8 mouse cellular contexts compared by ENCODE assay signal in the genomic region with DNA sequence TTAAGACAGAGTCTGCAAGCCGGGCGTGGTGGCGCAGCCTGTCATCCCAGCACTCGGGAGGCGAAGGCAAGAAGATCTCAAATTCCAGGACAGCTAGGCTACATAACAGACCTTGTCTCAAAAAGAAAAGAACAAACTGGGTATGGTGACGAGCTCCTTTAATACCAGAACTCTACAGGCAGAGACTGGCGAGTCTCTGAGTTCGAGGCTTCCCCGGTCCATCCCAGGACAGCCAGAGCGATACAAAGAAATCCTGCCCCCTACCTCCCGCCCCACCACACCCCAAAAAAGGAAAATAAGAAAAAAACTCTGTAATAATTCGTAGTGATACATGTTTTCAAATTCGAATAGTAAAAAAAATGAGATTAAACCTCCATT. TPM values are rescaled to one million over a fixed set of nuclear protein-coding genes. Genes with fewer than 3 reads are reported as not detected.
DNase-seq lines count a peak whose midpoint lies in the region; ATAC-seq and TF ChIP-seq lines count a peak whose summit lies in the region.

No protein-coding gene starts in this region.

- H3K27me3 ChIP-seq in kidney, embryonic 14.5 days (ENCODE audit: control insufficient read depth, insufficient read depth, low read length), result no peaks in the 10 kb centered on the region
- H3K27me3 ChIP-seq in hindbrain, embryonic 11.5 days (ENCODE audit: control insufficient read depth, insufficient read depth, low read length), result no peaks in the 10 kb centered on the region
- H3K27me3 ChIP-seq in midbrain, embryonic 12.5 days, result no peaks in the 10 kb centered on the region

- H3K9ac ChIP-seq in kidney, embryonic 14.5 days (ENCODE audit: low read depth, low read length), result peak overlapping the region; percentile 83
- H3K9ac ChIP-seq in hindbrain, embryonic 11.5 days (ENCODE audit: low read depth, low read length), result peak overlapping the region; percentile 48
- H3K9ac ChIP-seq in midbrain, embryonic 12.5 days (replicated peaks), result peak overlapping the region; percentile 76

- H3K36me3 ChIP-seq in kidney, embryonic 14.5 days (ENCODE audit: control insufficient read depth, insufficient read depth, low read length), result peaks cover 37% of the 10 kb centered on the region
- peaks cover 5% of the 10 kb centered on the region; the same call in 1 of the 2 replicates for H3K36me3 ChIP-seq in hindbrain, embryonic 11.5 days (ENCODE audit: control insufficient read depth, insufficient read depth, low read length)
- peaks cover 40% of the 10 kb centered on the region for H3K36me3 ChIP-seq in midbrain, embryonic 12.5 days

- H3K9me3 ChIP-seq in kidney, embryonic 14.5 days (ENCODE audit: control insufficient read depth, low read length), result no peaks in the 10 kb centered on the region
- H3K9me3 ChIP-seq in hindbrain, embryonic 11.5 days (ENCODE audit: control insufficient read depth, low read length), result no peaks in the 10 kb centered on the region
- no peaks in the 10 kb centered on the region for H3K9me3 ChIP-seq in midbrain, embryonic 12.5 days

- TF ChIP-seq CTCF in bone marrow, adult 2 months (IDR thresholded peaks at IDR 0.05; ENCODE audit: control insufficient read depth, insufficient read depth, low read length), result no peak

- peaks cover 4% of the 10 kb centered on the region; the same call in 1 of the 2 replicates for H3K4me1 ChIP-seq in kidney, embryonic 14.5 days (ENCODE audit: control insufficient read depth, insufficient read depth, low read length)
- no peaks in the 10 kb centered on the region; the same call in 1 of the 2 replicates for H3K4me1 ChIP-seq in bone marrow, adult 2 months (ENCODE audit: control insufficient read depth, insufficient read depth, low read length)
- no peaks in the 10 kb centered on the region; the same call in 1 of the 2 replicates for H3K4me1 ChIP-seq in hindbrain, embryonic 11.5 days (replicated peaks; ENCODE audit: control insufficient read depth, insufficient read depth, low read length)
- peaks cover 9% of the 10 kb centered on the region; the same call in 1 of the 2 replicates for H3K4me1 ChIP-seq in midbrain, embryonic 12.5 days

- peak; percentile 2; the same call in 1 of the 2 replicates for ATAC-seq in kidney, embryonic 14.5 days (ENCODE audit: low FRiP score, low TSS enrichment)
- ATAC-seq in hindbrain, embryonic 11.5 days (ENCODE audit: low FRiP score), result no peak
- ATAC-seq in midbrain, embryonic 12.5 days (ENCODE audit: low FRiP score, low read depth), result no peak

- no peak for TF ChIP-seq POLR2A in bone marrow, adult 2 months (IDR thresholded peaks at IDR 0.05; ENCODE audit: borderline replicate concordance, control insufficient read depth, low read depth, low read length)

- H3K27ac ChIP-seq in kidney, embryonic 14.5 days (ENCODE audit: low read depth, low read length), result peak overlapping the region; percentile 95
- peak overlapping the region; percentile 94 for H3K27ac ChIP-seq in bone marrow, adult 2 months (ENCODE audit: control insufficient read depth, insufficient read depth, low read depth, low read length, poor library complexity)
- peak overlapping the region; percentile 75 for H3K27ac ChIP-seq in hindbrain, embryonic 11.5 days (ENCODE audit: low read depth, low read length)
- H3K27ac ChIP-seq in midbrain, embryonic 12.5 days (replicated peaks), result peak overlapping the region; percentile 88

- 4% methylated on average over 13 of the region's 13 CpGs for WGBS in kidney, embryonic 14.5 days
- WGBS in bone marrow, adult 2 months, result 3% methylated on average over 13 of the region's 13 CpGs
- WGBS in hindbrain, embryonic 11.5 days, result 4% methylated on average over 13 of the region's 13 CpGs
- WGBS in midbrain, embryonic 12.5 days, result 5% methylated on average over 13 of the region's 13 CpGs

- no peak for DNase-seq in kidney, postnatal 4 days
- no peak for DNase-seq in hindbrain, embryonic 11.5 days (ENCODE audit: low spot score)
- DNase-seq in layer of hippocampus, adult 11-12 months (ENCODE audit: low spot score), result no peak
- no peak for DNase-seq in right cerebral cortex, postnatal 14 days
- DNase-seq in right cerebral cortex, postnatal 25 days, result no peak

- peak overlapping the region; percentile 60 for H3K4me2 ChIP-seq in kidney, embryonic 14.5 days (replicated peaks; ENCODE audit: low read depth, low read length)
- peak overlapping the region; percentile 59 for H3K4me2 ChIP-seq in hindbrain, embryonic 11.5 days (replicated peaks; ENCODE audit: low read depth, low read length)
- H3K4me2 ChIP-seq in midbrain, embryonic 12.5 days (replicated peaks), result peak overlapping the region; percentile 81

- peak overlapping the region; percentile 86 for H3K4me3 ChIP-seq in kidney, embryonic 14.5 days (ENCODE audit: low read length)
- peak overlapping the region; percentile 91 for H3K4me3 ChIP-seq in bone marrow, adult 2 months (replicated peaks; ENCODE audit: control insufficient read depth, low read depth, low read length)
- peak overlapping the region; percentile 56 for H3K4me3 ChIP-seq in hindbrain, embryonic 11.5 days (ENCODE audit: low read depth, low read length)
- peak overlapping the region; percentile 85 for H3K4me3 ChIP-seq in midbrain, embryonic 12.5 days

RNA-seq across cellular contexts. Expression of a gene that starts 0.9 kb away (rescaled TPM):
- polyA plus RNA-seq in kidney, embryonic 14.5 days (2014; fragmentation: Nextera tagmentation; extraction: Ambion mirVana), result 23.3 and 23.5 TPM in 2 replicates
- polyA plus RNA-seq in bone marrow, adult 2 months (2011; ENCODE audit: insufficient read depth, insufficient read length, low replicate concordance, missing spikeins), result 7.9 and 13.3 TPM in 2 replicates
- 24.4 and 25.6 TPM in 2 replicates for polyA plus RNA-seq in hindbrain, embryonic 11.5 days (2014; fragmentation: Nextera tagmentation; extraction: Ambion mirVana)
- polyA plus RNA-seq in midbrain, embryonic 12.5 days (2016; fragmentation: Nextera tagmentation; extraction: Ambion mirVana), result 26.6 and 30.6 TPM in 2 replicates

RNA-seq across cellular contexts. Expression of a gene that starts 12.7 kb away (rescaled TPM):
- not detected in 2 replicates for polyA plus RNA-seq in kidney, embryonic 14.5 days (2014; fragmentation: Nextera tagmentation; extraction: Ambion mirVana)
- polyA plus RNA-seq in bone marrow, adult 2 months (2011; ENCODE audit: insufficient read depth, insufficient read length, low replicate concordance, missing spikeins), result not detected in 2 replicates
- not detected in 2 replicates for polyA plus RNA-seq in hindbrain, embryonic 11.5 days (2014; fragmentation: Nextera tagmentation; extraction: Ambion mirVana)
- polyA plus RNA-seq in midbrain, embryonic 12.5 days (2016; fragmentation: Nextera tagmentation; extraction: Ambion mirVana), result 0.68 and 0.81 TPM in 2 replicates

RNA-seq across cellular contexts. Expression of a gene that starts 35.1 kb away (rescaled TPM):
- 187 and 236 TPM in 2 replicates for polyA plus RNA-seq in kidney, embryonic 14.5 days (2014; fragmentation: Nextera tagmentation; extraction: Ambion mirVana)
- polyA plus RNA-seq in bone marrow, adult 2 months (2011; ENCODE audit: insufficient read depth, insufficient read length, low replicate concordance, missing spikeins), result 15.3 and 28.8 TPM in 2 replicates
- 270 and 292 TPM in 2 replicates for polyA plus RNA-seq in hindbrain, embryonic 11.5 days (2014; fragmentation: Nextera tagmentation; extraction: Ambion mirVana)
- polyA plus RNA-seq in midbrain, embryonic 12.5 days (2016; fragmentation: Nextera tagmentation; extraction: Ambion mirVana), result 356 and 362 TPM in 2 replicates

RNA-seq across cellular contexts. Expression of a gene that starts 42.2 kb away (rescaled TPM):
- 40.9 and 96.4 TPM in 2 replicates for polyA plus RNA-seq in kidney, embryonic 14.5 days (2014; fragmentation: Nextera tagmentation; extraction: Ambion mirVana)
- polyA plus RNA-seq in bone marrow, adult 2 months (2011; ENCODE audit: insufficient read depth, insufficient read length, low replicate concordance, missing spikeins), result 15.1 and 22.8 TPM in 2 replicates
- 107 and 109 TPM in 2 replicates for polyA plus RNA-seq in hindbrain, embryonic 11.5 days (2014; fragmentation: Nextera tagmentation; extraction: Ambion mirVana)
- 128 and 129 TPM in 2 replicates for polyA plus RNA-seq in midbrain, embryonic 12.5 days (2016; fragmentation: Nextera tagmentation; extraction: Ambion mirVana)
